Mouse (Mus musculus) layer of hippocampus, postnatal 10 days (tissue): ENCODE data around the gene Rtl10. TPM values are rescaled to one million over a fixed set of nuclear protein-coding genes. Genes with fewer than 3 reads are reported as not detected.
A peak's percentile ranks its signal among the peaks of the same experiment; 100 is the strongest.

ENCODE experiments used
- DNase-seq, 2 experiments: peaks; one replicate each; pipeline ENCODE4 v3.0.0; 2021; ENCODE audit warnings: low spot score in 2 of 2
- long read RNA-seq: library from polyadenylated mRNA; stranded (forward); transcript quantifications from one replicate; pipeline ENCODE4 v2.0.0, GENCODE M21; 2023
- total RNA-seq, 2 experiments: library from RNA; stranded (reverse); gene quantifications; 2 replicates each; pipeline ENCODE4 v1.2.3; 2021

Rtl10 gene
- total RNA-seq: 10 to 100 TPM in 1 of 2 experiments, 1 to 10 TPM in 1; 9.1 to 10.0 TPM
- long read RNA-seq: 0 reads

DNA sequence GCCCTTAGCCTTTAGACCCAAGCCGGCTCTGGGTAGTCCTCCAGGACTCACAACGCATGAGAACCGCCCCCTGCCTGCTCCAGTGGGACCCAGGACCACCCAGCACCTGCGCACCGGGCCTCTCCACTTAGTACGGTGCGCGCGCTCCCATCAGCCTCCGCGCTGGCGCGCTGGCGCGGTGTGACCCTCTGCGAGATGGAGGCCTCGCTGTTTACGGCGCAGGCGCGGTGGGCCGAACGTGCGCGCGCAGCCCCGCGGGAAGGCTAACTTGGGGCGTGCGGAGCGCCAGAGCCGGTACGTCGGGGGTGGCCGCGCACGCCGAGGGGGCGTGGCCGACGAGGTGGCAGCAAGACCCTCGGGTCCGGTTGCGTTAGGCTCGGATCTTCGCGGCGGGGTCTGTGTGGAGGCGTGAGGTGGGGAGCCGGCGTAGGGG lies at the start of gene Rtl10, which contains the start of gene Gnb1l:
Gene Rtl10, plus strand, starts transcription at position 344 of the 433 bp plus-strand sequence.
Gene Gnb1l, plus strand, starts transcription at position 156 of the 433 bp plus-strand sequence.
- peak; percentile 95 to 97 for DNase-seq

DNA sequence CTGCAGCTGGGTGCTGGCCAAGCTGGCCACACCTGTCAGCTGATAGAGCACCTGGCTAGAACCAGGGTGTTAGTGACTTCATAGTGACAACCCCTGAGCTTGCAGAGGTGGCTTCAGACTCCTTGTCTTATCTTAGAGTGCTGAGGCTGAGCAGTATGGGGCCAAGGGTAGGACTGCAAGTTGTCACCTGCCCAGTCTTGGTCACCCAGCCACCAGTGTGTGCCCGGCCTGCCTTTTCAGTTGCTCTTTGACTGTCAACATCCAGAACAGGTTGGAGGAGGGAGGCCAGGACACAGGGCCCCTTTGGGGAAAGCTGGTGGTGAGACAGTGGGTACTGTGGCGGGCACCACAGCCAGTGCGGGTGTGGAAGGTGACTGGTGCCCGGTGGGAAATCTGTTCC lies 49.7 kb upstream of the Rtl10 start:
- no peak for DNase-seq

DNA sequence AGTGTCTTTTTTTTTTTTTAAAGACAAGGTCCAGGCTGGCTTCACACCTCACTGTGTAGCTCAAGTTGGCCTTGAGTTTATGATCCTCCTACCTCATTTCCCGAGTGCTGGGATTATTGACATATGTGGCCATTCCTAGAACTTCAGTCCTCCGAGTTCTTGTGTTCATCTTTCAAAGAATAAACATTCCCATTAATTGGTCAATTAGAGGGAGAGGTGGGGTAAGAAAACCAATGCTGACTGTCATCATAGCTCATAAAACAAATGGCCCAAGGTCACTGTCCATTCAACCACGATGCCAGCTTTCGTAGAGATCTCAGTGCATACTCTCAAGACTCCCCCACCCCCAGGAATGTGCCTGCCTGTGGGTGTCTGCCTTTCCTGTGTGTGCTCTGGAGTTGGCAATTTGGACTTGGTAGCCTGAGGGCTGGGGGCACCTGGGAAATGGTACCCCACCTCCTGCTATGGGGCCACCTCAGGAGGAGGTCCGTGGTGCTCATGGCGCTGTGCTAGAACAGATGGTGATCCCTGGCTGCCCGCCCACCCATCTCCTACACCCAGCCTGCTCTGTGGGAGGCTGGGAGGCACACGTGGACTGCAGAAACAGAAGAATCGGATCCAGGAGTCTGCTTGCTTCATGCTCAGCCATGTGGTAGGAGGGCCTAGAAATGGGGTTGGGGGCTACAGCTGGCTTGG lies 47.1 kb upstream of the Rtl10 start:
- peak; percentile 55 to 64 for DNase-seq

DNA sequence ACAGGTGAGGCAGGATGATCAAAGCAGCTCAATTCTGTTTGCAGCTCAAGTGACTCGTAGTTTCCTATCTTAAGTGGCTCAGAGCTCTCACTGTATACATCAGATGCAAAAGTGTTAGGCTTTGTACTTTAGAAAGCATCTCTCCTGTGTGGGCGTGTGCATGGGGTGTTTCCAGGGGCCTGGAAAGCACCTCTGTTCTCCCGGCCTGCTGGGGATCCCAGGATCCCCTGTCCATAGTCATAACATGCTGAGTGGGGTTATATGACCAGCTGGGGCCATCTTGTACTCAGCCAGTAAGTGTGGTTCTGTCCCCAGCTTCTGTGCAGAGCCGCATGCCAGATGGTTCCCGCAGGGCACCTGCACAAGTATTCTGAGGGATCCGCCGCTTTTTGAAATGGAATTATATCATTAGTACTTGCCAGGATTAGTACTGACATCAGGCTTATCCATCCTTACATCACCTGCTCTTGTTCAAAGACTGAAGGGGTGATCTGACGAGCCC lies 46.3 kb upstream of the Rtl10 start:
- DNase-seq: peak; percentile 23 to 43

DNA sequence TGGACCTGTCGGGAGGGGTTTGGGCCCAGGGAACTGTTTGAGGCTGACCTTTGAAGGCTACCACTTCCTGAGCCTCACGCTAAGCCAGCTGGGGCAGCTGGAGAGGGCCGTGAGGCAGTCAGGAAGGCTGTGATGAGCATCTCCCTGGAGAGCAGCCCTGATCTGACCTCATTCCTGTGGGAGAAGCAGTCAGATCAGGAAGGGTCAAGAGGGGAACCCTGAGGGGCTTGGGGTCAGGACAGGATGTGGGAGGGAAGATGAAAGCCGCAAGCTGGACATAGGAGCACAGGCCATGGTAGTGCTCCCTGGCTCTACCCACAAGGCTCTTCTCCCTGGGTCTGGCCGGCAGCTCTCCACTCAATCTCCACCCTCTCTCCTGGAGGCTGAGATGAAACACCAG lies 44.9 kb upstream of the Rtl10 start:
- no peak for DNase-seq

DNA sequence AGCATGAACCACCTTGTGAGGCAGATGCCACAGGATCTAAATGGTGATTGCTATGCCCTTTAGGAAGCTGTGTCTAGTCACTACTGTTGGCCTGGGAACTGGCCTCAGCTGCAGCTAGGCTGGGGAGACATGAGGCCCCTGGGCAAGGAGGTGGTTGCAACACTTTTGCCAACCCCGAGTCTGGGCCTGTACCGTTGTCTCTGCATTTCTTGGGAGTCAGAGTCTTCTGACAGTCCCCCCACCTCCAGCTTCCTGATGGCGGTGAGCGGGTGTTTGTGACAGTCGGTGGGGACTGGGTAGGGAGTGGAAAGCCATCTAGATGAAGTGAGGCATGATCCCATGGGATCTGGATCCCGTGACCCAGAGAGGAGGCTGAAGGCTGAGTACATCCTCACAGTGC lies 43.3 kb upstream of the Rtl10 start:
- no peak for DNase-seq

DNA sequence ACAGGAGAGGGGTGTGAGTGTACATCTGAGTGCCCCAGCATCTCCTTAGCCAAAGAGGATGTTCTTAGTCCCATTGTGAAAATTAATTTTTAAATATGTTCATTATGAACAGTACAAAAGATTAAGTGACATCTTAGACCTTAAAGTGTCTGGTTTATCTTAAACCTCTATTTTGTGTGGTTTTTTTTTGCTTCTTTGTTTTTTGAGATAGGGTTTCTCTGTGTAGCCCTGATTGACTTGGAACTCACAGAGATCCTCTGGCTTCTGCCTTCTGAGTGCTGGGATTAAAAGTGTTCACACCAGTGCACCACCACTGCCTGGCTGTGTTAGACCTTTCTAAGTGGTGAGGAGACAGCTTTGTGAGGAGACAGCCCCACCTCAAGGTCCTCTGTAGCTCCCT lies 40.0 kb upstream of the Rtl10 start:
- no peak for DNase-seq

DNA sequence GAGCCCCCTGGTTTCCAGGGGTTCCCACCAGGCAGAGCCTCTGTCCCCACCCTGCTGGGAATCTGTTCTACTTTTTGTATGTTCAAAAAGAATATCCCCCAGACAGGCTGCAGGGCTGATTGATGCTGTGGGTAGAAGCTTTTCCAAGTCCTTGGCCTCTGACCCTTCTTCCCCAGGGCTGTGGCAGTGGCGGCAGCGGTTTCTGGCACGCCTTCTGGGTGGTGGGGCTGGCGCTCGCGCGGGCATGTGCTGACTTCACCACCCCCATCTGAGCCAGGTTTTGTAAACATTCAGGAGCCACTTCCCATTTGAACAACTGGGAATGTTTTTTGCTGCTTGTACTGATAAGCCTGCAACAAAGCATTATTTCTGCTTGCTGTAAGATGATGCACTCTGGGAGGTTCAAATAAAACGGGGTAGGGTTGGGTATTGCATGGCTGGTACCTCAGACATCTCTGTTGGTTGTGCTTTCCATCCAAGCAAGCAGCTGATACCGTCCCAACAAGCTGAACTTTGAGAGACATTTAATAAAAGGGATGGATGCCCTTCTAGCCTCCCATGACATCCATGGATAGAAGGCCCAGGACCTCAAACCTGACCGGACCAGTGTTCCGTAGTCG lies 39.3 kb upstream of the Rtl10 start:
- no peak for DNase-seq

DNA sequence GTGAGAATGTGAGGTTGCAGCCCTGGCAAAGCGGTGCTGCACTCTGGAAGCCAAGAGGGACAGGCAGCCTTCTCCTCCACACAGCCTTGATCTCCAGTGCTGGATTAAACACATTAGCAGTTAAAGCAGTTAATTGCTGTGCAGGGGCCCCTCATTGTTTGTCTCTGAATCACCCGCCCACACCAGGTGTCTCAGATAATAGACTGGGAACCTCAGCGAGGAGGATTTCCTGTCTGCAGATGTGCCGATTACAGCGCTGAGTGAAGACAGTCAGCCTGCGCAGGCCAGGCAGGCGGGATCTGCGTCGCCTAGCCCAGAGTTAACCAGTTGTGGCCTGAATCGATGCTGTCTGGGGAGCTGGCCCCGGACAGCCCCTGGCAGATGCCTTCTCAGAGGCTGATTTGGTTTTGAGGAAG lies 38.7 kb upstream of the Rtl10 start:
- peak; percentile 22 to 27 for DNase-seq

DNA sequence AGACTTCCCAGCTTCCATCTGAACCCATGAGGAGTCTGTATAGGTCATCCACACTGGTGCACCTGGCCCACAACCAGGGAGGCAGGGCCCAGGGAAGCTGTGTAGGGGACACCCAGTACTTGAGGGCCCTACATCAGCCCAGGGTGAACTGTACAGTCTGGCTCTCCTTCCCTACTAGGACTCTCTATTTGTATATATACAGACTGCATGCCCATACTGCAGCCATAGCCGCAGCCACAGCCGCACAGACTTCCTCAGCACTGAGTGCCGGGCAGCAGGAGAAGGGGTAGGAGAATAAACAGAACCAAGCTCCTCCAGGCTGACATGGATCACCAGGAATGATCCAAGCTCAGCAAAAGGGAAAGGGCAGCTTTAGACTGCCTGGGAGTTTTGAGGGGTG lies 37.9 kb upstream of the Rtl10 start:
- DNase-seq: no peak

DNA sequence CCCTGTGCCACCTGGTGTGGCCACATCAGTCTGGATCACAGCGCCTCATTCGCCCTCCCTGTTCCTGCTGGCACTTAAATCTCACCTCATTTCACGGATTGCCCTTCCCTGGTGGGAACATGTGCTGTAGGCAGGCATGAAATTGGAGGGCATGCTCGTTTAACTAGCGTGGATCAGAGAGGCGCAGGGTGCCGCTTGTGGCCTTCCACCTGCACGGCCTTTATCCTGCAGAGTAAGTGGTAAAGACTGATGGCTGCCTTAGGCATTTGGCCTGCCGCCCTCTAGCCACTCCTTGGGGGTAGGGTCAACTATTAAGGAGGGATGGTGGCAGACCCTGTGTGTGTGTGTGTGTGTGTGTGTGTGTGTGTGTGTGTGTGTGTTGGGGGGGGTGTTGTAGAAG lies 36.7 kb upstream of the Rtl10 start:
- DNase-seq: no peak

DNA sequence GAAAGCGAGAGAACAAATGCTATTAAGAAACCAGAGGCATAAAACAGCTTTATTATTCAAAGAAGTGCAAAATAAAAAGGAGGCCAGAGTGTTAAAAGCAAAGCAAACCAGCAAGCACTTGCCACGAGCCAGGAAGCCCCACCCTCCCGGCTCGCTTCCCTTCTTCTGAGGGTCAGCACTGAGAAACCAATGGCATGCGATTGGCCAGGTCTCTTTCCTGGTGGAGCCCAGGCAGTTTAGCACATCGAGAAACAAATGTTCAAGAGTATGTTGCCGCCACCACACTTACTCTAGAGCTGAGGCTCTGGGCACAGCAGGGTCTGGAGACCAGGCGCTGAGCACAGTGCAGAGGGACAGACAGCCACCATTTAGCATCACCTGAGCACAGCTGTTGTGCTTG lies 36.1 kb upstream of the Rtl10 start:
- DNase-seq: no peak

DNA sequence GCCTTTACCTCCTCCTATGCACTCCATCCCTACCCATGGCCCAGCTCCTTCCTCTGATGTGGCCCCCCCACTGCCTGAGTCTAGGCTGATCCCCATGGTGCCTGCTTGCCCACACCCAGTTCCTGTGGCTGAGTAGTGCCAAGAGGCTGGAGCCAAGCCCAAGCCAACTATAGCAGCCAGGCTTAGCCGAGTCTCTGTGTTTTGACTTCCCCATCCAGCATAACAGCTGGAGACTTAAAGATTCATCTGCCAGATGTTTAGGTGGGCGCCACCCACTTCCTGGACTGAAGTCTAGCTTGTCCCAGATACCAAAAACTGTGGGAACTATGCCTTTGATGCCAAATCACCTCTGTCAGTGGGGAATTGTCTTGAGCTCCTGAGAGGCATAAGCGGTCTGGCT lies 34.4 kb upstream of the Rtl10 start:
- no peak for DNase-seq

DNA sequence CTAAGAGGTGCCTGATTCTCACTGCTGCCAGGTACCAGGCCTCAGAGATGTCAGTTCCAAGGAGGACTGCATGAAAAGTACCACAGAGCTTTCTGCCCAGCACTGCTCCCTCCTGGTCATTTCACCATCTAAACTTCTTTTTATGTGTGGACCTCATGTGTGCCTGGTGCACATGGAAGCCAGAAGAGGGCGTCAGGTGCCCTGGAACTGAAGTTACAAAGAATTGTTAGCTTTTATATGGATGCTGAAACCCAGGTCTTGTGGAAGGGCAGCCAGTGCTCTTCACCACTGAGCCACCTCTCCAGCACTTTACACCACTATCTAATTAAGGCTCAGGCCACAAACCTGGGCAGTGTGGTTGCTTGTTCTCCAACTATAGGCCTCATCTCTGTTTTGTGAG lies 27.9 kb upstream of the Rtl10 start:
- no peak for DNase-seq

DNA sequence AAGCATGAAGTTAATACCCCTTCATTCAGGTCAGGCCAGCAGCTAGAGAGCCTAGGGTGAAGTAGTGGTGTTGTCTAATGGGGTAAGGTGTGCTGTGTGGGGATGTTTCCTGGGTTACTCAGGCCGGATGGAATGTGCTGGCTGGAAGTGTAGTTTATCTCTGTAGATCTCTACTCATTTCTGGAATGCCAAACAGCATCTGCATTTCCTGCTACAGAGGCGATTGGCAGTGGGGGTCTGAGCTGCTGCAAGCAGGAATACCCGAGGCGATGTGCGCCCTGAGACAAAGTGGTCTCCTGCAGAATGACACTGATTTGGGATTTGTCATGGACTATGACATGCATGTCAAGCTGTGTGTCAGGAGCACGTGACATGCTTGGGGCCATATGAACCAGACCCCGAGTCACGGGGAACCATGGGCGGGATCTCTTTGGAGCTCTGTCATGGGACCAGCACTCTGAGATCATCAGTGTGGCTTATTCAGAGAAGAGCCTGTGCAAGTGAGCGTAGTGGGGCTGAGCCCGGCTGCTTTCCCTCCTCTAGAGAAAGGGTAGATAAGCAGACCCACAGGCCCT lies 27.2 kb upstream of the Rtl10 start:
- DNase-seq: no peak

DNA sequence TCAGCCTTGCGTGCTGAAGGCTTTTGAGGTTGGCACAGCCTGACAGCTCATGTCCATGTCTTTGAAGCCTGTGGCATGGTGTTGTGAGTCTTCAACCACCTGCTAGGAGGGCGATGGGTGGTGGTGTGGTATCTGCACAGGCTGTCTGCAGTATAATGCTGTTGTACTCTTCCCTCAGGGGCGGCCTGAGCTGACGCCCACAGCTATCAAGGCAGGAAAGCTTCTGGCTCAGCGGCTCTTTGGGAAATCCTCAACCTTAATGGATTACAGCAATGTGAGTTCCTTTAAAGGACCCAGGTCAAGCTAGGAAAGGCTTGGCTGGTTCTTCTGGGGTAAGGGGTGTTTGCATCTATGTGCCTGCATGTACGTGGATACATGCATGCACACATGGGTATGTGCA lies 26.7 kb upstream of the Rtl10 start:
- DNase-seq: no peak

DNA sequence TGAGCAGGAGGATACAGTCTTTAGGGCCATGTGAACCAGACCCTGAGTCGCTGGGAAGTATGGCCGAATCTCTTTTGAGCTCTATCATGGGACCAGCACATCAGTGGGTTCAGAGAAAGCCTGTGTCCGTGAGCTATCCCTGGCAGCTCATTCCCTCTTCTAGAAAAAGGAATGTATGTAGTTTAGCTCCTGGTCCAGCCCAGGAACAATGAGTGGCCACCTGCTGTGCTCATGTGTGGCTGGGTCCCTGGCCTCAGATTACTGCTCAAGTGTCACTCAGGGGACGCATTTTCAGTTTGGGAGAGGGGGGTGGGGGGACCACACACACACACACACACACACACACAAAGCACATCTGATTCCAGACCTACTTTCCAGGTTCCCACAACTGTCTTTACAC lies 26.3 kb upstream of the Rtl10 start:
- no peak for DNase-seq

DNA sequence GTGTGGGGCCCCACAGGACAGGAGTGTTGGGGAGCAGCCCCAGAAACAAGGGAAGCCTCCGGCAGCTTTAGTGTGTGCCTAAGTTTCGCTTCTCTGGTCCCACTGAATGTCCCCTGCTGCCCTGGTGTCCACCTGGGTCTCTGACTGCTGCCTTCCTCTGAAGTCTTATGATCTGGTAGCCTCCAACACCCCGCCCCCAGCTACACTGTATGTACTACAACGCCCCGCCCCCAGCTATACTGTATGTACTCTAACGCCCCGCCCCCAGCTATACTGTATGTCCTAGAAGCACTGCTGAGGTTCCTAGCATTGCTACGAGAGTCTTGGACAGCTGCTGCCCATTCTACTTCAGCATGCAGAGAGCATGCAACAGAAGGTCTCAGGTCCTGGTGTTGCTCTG lies 25.7 kb upstream of the Rtl10 start:
- DNase-seq: no peak

DNA sequence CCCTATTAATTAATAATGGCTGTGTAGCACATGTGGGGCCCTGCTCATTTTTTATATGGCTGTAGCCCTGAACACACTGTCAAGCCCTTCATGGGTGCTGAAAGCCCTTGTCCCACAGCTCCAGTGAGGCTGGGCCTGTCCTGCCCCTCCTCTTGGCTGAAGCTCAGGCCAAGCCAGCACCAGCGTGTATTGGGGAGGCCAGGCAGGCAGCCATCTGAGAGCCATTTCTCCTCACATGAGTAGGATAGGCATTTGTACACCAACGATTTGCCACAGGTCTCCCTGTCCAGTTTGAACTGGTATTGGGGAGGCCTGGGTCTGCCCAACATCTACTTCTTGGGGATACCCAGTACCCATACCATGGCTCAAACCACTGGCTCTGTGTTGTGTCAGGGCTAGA lies 24.7 kb upstream of the Rtl10 start:
- DNase-seq: no peak

DNA sequence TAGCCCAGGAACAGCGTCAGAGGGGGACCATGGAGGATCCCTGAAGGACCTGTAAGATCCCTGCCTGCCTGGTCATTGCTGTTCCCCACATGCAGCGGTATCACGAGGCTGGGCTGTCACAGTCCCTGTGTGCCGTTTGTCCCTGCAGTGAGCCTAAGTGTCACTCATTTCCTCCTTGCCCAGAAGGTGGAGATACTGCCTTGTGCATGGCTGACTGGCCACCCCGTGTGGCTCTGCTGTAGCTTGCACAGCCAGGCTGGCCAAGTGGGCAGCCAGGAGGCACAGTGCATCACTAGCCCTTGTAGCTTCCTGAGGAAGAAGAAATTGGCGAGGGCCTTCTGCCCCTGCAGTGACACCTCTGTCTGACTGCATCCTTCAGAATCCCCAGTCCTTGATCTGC lies 20.7 kb upstream of the Rtl10 start:
- no peak for DNase-seq

DNA sequence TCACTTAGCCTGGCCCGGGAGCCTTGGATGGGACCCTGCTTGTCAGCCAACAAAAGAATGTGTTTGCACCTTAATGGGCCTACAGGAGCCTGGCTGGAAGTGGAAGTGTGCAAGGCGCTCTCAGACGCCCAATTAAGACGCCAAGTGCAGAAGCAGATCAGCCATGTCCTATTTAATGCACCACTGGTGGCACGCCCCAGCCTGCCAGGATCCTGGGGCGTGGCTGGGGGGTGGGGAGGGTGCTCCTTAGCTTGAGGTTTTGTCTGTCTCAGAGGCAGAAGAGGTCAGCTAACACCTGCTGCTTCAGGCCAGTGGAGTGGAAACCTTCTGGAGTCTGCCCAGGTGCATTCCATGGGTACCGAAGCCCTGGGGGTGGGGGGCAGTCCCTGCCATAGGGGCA lies 19.0 kb upstream of the Rtl10 start:
- no peak for DNase-seq

DNA sequence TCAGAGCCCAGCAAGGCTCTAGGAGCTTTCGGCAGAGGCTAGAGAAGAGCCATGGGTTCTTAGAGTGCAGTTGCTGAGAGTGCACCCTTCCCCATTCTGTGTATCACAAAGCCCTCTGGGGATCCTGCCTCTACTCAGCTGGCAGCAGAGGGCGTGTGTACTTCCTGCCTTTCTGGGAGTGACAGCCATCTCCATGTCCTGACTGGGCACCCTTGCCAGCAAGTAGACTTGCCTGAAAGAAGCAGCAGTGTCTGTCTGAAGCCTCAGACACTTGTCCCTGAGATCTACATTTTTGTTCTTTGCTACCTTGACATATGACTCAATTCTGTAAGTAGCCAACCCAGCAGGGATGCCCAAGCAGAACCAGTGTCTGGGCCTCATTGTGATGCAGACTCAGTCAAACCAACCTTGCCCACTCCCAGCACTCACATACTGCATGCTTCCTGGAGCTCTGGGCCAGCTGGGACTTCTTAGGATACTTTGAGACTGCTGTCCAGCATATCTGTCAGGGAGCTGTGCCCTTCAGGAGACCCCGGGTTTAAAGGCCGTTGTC lies 17.7 kb upstream of the Rtl10 start:
- DNase-seq: no peak
